Mouse (Mus musculus): Measurements from ENCODE around the gene Hlcs.

- TF ChIP-seq CTCF (IDR thresholded peaks at IDR 0.05; ENCODE audit: low read depth, low read length) (no peak), POLR2A (IDR thresholded peaks at IDR 0.05; ENCODE audit: borderline replicate concordance, low read depth, low read length) (no peak)
These were observed 226.4 kb downstream of the Hlcs start for GRCm38 (mm10) chr16:94086701-94087569.

Measured in bone marrow macrophage, adult 2 months (primary cell).